Mouse (Mus musculus) heart, postnatal 0 days (tissue): ENCODE measurements around the gene Rap2b. TPM values are rescaled to one million over a fixed set of nuclear protein-coding genes. Genes with fewer than 3 reads are reported as not detected.

Source experiments
- ATAC-seq: fragments of 200-750 bp; cut with Nextera tagmentation; 2 replicates; pipeline ENCODE4 v1.8.0; 2017; ENCODE audit warnings: low read depth, moderate number of reproducible peaks, moderate library complexity; ENCODE audit not compliant: insufficient read depth
- DNase-seq: peaks from one replicate; pipeline ENCODE4 v3.0.0-alpha.2; 2016; ENCODE audit warnings: low spot score
- H3K27ac ChIP-seq: fragments of 300-500 bp; sonication (generic); 2 replicates; pipeline ENCODE4 v1.5.1; 2014; ENCODE audit warnings: low read depth, mild to moderate bottlenecking
- H3K27me3 ChIP-seq: fragments of 300-500 bp; sonication (generic); 2 replicates; pipeline ENCODE4 v1.6.1; 2014; ENCODE audit warnings: low read length, mixed read lengths; ENCODE audit not compliant: control insufficient read depth, insufficient read depth
- H3K36me3 ChIP-seq: fragments of 300-500 bp; sonication (generic); replicated peaks from 2 replicates; pipeline ENCODE4 v1.6.1; 2014; ENCODE audit warnings: low read length, mixed read lengths; ENCODE audit not compliant: control insufficient read depth, insufficient read depth
- H3K4me1 ChIP-seq: fragments of 300-500 bp; sonication (generic); 2 replicates; pipeline ENCODE4 v1.6.1; 2014; ENCODE audit warnings: antibody characterized with exemption; ENCODE audit not compliant: control insufficient read depth, insufficient read depth
- H3K4me2 ChIP-seq: fragments of 300-500 bp; sonication (generic); 2 replicates; pipeline ENCODE4 v1.6.1; 2014; ENCODE audit warnings: low read depth, mild to moderate bottlenecking, low read length, moderate library complexity
- H3K4me3 ChIP-seq: fragments of 300-500 bp; sonication (generic); 2 replicates; pipeline ENCODE4 v1.5.1; 2014; ENCODE audit warnings: low read depth, low read length
- H3K9ac ChIP-seq: fragments of 300-500 bp; sonication (generic); replicated peaks from 2 replicates; pipeline ENCODE4 v1.6.1; 2014; ENCODE audit warnings: low read depth, low read length, mixed read lengths
- H3K9me3 ChIP-seq: fragments of 300-500 bp; sonication (generic); replicated peaks from 2 replicates; pipeline ENCODE4 v1.6.1; 2016; ENCODE audit warnings: low read length; ENCODE audit not compliant: control insufficient read depth
- CTCF ChIP-seq: IDR thresholded peaks from 2 replicates; pipeline ENCODE4 v1.5.1; 2016; ENCODE audit warnings: antibody characterized with exemption, control low read depth, low read depth
- EP300 ChIP-seq: IDR thresholded peaks from 2 replicates; pipeline ENCODE4 v1.6.1; 2016; ENCODE audit warnings: antibody characterized with exemption, low read depth
- WGBS: fragments of 180-500 bp; shearing (Covaris S2); extraction: QIAGEN DNeasy Blood & Tissue Kit; methylation state at CpG from one replicate; pipeline ENCODE4 v1.1.7; 2014; 5-methylcytosine and 5-hydroxymethylcytosine counted together
- polyA plus RNA-seq: library from polyadenylated mRNA; unstranded; fragments of >200 nt; fragmentation: Nextera tagmentation; extraction: Ambion mirVana; gene quantifications from 2 replicates; pipeline ENCODE4 v1.2.1, GENCODE M21; 2015
- total RNA-seq: library from RNA; depleted of rRNA; stranded (reverse); fragments of >200 nt; gene quantifications from 2 replicates; pipeline ENCODE4 v1.2.3, GENCODE M21; 2014; ENCODE audit warnings: low replicate concordance

The Rap2b gene
- total and polyA plus RNA-seq, 2 experiments from 2014 or later, result 4.2 to 4.7 TPM

- TF ChIP-seq EP300 (no peak), CTCF (no peak)
- no peak overlapping the region for H3K4me3 ChIP-seq
- no peaks in the 10 kb centered on the region for H3K27me3 ChIP-seq
- no peak overlapping the region for H3K27ac ChIP-seq
- no peaks in the 10 kb centered on the region for H3K36me3 ChIP-seq
- no peak overlapping the region for H3K9ac ChIP-seq
- DNase-seq, result no peak
- H3K9me3 ChIP-seq, result no peaks in the 10 kb centered on the region
- WGBS, result 56% methylated on average over 6 of the region's 6 CpGs
- H3K4me1 ChIP-seq, result no peaks in the 10 kb centered on the region
- ATAC-seq, result no peak
- H3K4me2 ChIP-seq, result no peak overlapping the region
These were observed 3.3 kb upstream of the Rap2b start for GRCm38 (mm10) chr3:61358107-61358506.

GRCm38 (mm10) chr3:61358756-61359293 is 2.6 kb upstream of the Rap2b start:
- 26% methylated on average over 7 of the region's 7 CpGs for WGBS
- ATAC-seq (no peak), DNase-seq (no peak)
- Histone ChIP-seq H3K9me3 (no peaks in the 10 kb centered on the region), H3K4me1 (no peaks in the 10 kb centered on the region), H3K36me3 (no peaks in the 10 kb centered on the region), H3K27ac (no peak overlapping the region), H3K4me3 (no peak overlapping the region), H3K4me2 (no peak overlapping the region), H3K9ac (no peak overlapping the region), H3K27me3 (no peaks in the 10 kb centered on the region)
- TF ChIP-seq EP300 (no peak), CTCF (no peak)

GRCm38 (mm10) chr3:61362821-61363160 is 1.4 kb downstream of the Rap2b start:
- WGBS, result 3% methylated on average over 9 of the region's 9 CpGs
- DNase-seq, result peak; percentile 32
- no peak for ATAC-seq
- H3K9me3 ChIP-seq, result no peaks in the 10 kb centered on the region
- TF ChIP-seq CTCF (no peak), EP300 (no peak)
- no peaks in the 10 kb centered on the region for H3K27me3 ChIP-seq
- peak overlapping the region; percentile 94 for H3K4me2 ChIP-seq
- peaks cover 10% of the 10 kb centered on the region; the same call in 1 of the 2 replicates for H3K4me1 ChIP-seq
- peak overlapping the region; percentile 81 for H3K4me3 ChIP-seq
- no peaks in the 10 kb centered on the region for H3K36me3 ChIP-seq
- H3K27ac ChIP-seq, result peak overlapping the region; percentile 90
- peak overlapping the region; percentile 71 for H3K9ac ChIP-seq

- no peaks in the 10 kb centered on the region for H3K36me3 ChIP-seq
- peak overlapping the region; percentile 94 for H3K4me2 ChIP-seq
- H3K9me3 ChIP-seq, result no peaks in the 10 kb centered on the region
- peak overlapping the region; percentile 81 for H3K4me3 ChIP-seq
- ATAC-seq (peak; percentile 93), DNase-seq (peak; percentile 99)
- TF ChIP-seq EP300, result no peak
- no peak for TF ChIP-seq CTCF
- WGBS, result under 1% methylated on average over 30 of the region's 30 CpGs
- peak overlapping the region; percentile 75 for H3K9ac ChIP-seq
- H3K27me3 ChIP-seq, result no peaks in the 10 kb centered on the region
- H3K4me1 ChIP-seq, result peaks cover 10% of the 10 kb centered on the region; the same call in 1 of the 2 replicates
- peak overlapping the region; percentile 95 for H3K27ac ChIP-seq
These were observed 1.9 kb downstream of the Rap2b start for GRCm38 (mm10) chr3:61363161-61363988.

GRCm38 (mm10) chr3:61363989-61364660 is 2.7 kb downstream of the Rap2b start:
- TF ChIP-seq EP300 (no peak), CTCF (peak; percentile 20)
- no peaks in the 10 kb centered on the region for H3K36me3 ChIP-seq
- ATAC-seq (peak; percentile 90), DNase-seq (peak; percentile 93)
- WGBS, result 0% methylated on average over 50 of the region's 51 CpGs
- peak overlapping the region; percentile 75 for H3K9ac ChIP-seq
- no peaks in the 10 kb centered on the region for H3K27me3 ChIP-seq
- peak overlapping the region; percentile 94 for H3K4me2 ChIP-seq
- H3K4me3 ChIP-seq, result peak overlapping the region; percentile 81
- peak overlapping the region; percentile 95 for H3K27ac ChIP-seq
- H3K9me3 ChIP-seq, result no peaks in the 10 kb centered on the region
- peaks cover 10% of the 10 kb centered on the region; the same call in 1 of the 2 replicates for H3K4me1 ChIP-seq
